Mouse (Mus musculus): ENCODE measurements at regions not wholly inside any gene's neighbourhood (a gene's known extent, or its start where the extent isn't known, plus 50 kb on each side); places are given as distances from the start of the nearest gene placed in this dataset.
"Not testable (repeated sequence)": the region's sequence is repeated elsewhere in the genome, so short reads cannot be mapped to it uniquely, and the experiment has no call there.

DNA sequence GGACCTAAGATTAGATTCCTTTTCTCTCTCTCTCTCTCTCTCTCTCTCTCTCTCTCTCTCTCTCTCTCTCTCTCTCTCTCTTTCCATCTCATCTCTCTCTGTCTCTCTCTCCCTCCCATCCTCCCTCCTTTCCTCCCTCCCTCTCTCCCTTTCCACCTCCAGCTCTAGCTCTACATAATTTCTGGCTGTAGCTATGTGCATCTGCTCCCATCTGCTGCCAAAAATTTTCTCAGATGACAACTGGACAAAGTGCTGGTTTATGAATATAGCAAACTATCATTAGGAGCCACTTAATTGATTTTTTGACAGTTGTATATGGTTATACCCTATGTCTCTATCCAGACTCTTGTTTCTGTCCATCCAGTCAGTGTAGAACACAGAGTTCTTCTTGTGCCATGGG lies 237.1 kb downstream of the Tpbg start:
- intact Hi-C loops (cut with DNase I) = no loop called here
- DNase-seq = no peak

DNA sequence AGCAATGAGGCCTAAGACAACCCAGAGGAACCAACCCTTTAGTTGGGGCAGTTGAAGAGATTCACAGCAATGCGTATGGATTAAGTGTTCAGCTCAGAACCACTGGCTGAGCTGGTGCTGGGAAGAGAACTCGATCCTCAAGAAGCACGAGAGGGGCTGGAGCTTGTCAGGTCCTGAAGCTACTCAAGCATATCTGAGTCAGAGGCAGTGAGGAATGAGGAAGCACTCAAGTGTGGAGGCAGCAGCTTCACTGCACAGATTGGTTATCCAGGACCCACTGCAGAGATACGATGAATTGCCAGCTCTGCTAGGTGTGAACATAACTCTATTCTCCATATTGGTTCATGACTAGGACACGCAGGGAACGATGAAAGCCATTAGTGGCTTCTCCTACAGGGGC lies 239.7 kb downstream of the Tpbg start:
- intact Hi-C loops (cut with DNase I) = no loop called here
- no peak for DNase-seq

- intact Hi-C loops (cut with DNase I) = no loop called here
- no peak for DNase-seq
Observed at GRCm38 (mm10) chr9:86092998-86093397, 250.8 kb downstream of the Tpbg start.

DNA sequence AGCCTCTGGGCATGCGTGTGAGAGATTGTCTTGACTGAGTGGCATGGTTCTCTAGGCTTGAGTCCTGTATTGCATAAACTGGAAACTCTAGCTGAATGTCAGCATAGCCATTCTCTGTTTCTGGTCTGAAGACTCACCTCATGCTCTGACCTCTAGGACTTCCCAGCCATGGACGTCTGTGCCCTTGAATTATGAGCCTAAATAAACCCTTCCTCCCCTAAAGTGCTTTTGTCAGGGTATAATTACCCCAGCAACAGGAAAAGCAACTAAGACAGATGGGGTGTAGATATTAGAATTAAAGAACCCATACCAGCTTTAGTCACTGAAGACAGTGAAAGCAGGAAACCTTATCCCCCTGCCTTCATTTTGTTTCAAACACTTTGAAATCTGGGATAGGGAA lies 253.3 kb downstream of the Tpbg start:
- intact Hi-C loops (cut with DNase I) = no loop called here

DNA sequence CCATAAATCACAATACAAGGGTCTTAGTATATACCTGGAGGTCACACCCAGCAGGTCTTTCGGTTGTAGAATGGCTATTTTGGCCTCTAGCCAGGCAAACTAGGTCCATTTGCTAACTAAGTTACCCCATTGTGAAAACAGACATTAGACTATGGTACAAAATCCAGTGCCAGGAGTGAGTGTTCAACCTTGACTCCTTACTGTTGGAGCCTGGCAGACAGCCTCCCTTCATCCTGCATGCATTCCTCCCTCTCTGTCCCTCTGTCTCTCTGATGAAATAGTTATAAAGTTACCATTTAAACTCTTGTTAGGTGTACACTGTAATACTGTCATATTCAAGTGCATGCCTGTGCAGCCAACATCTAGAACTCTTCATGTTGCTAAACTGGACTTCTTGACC lies 254.1 kb downstream of the Tpbg start:
- intact Hi-C loops (cut with DNase I) = no loop called here

More for the DNA sequence above, 253.3 kb downstream of the Tpbg start:
- DNase-seq = no peak

GRCm38 (mm10) chr9:86099325-86099724 lies 257.1 kb downstream of the Tpbg start:
- DNase-seq = no peak
- intact Hi-C loops (cut with DNase I) = no loop called here

More for the DNA sequence above, 254.1 kb downstream of the Tpbg start:
- DNase-seq = no peak

GRCm38 (mm10) chr9:86101360-86102086 lies 259.3 kb downstream of the Tpbg start:
- intact Hi-C loops (cut with DNase I) = no loop called here
- no peak for DNase-seq

DNA sequence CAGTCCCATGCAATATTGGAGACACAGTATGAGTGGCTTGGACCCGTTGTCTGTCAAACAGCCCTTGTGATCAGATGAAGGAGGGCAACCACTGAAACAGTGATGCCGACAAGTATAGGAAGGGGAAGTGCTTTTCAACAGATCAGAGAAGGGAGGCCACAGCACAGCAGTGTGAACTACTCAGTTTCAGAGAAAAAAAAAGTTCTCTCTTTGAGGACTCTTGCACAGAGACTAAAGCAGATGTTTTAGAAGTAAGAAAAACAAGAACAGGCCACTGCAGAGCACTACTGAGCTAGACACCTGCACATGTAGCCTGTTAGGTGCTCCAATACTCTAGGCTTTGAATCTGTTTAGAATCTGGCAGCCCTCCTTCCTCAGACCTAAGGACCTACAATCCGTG lies 261.4 kb downstream of the Tpbg start:
- intact Hi-C loops (cut with DNase I) = no loop called here
- DNase-seq = no peak

DNA sequence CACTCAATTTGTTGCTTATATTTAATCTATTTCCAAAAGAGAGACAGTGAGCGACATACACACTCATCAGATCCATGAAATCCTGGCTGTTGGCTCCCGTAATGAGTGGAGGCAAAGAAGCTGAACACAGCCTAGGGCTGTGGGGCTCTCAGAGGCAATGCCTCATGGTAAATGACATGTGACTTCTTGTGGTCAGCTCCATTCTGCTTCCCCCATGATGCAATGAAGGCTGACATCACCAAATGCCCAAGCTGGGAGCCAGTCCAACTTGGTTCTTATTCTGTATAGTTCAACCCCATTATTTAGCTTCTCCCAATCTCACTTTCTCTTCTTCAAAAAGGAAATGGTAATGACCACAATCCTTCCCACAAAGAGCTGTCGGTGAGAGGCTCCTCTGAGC lies 262.5 kb downstream of the Tpbg start:
- DNase-seq = no peak
- intact Hi-C loops (cut with DNase I) = no loop called here

DNA sequence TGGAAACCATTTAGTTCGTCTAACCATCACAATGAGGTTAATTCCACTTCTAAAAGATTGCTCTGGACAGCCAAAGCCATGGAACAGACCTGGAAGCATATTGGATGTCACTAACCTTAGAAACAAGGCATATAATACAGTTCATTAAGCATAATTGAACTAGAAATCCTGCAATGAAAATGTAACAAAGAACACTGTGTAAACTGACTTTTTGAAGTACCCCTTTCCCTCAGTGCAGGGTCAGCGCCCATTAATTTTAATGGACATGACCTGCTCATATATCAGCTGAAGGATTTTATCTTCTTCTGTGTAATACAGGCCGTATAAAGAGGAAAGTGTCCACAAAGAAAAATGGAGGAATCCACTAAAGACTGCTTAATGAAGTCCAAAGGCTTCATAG lies 263.7 kb downstream of the Tpbg start:
- no peak for DNase-seq
- intact Hi-C loops (cut with DNase I) = no loop called here

DNA sequence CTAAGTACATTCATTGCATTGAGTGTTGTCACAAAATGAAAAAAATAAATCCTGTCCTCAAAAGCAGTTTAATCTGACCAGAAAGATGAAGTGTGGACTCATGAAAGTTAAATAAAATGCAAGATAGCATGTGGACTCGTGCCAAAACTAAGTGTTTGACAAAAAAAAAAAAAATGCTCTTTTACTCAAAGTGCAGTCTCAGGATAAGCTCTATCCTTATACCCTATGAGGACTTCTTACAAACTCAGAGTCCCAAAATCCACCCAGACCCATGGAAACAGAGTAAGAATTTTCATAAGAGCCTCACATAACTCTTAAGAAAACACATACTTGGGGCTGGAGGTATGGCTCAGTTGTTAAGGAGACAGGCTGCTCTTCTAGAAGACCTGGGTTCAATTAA lies 267.7 kb downstream of the Tpbg start:
- no peak for DNase-seq
- intact Hi-C loops (cut with DNase I) = no loop called here

- intact Hi-C loops (cut with DNase I) = no loop called here
- DNase-seq = no peak
Observed at GRCm38 (mm10) chr9:86119370-86119769, 277.2 kb downstream of the Tpbg start.

GRCm38 (mm10) chr9:86135617-86136016 lies 293.4 kb downstream of the Tpbg start:
- DNase-seq; intact Hi-C loops (cut with DNase I): not testable (repeated sequence)

- DNase-seq = no peak
- intact Hi-C loops (cut with DNase I) = no loop called here
Observed at GRCm38 (mm10) chr9:86145903-86146302, 303.7 kb downstream of the Tpbg start.

DNA sequence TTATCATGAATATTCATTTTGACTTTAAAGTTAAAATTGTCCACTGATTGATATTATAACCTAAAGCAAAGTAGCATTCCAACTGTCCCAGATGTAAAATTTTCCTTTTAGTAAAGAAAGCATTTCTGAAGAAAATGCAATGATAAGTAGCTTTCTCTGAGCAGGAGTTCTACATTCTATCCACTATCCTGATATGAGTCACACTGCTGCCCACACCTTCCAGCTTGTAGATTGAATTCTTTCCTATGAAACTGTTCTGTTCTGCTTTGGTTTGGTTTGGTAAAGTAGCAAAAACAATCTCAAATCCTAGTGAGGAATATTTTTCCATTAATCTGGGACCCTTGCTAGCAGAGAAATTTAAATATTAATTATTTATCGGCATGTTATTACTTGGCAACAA lies 304.4 kb downstream of the Ube2cbp start:
- no peak for DNase-seq
- intact Hi-C loops (cut with DNase I) = no loop called here

GRCm38 (mm10) chr9:86166362-86167067 lies 298.2 kb downstream of the Ube2cbp start:
- intact Hi-C loops (cut with DNase I) = no loop called here
- DNase-seq = no peak

- intact Hi-C loops (cut with DNase I) = no loop called here
- DNase-seq = no peak
Observed at GRCm38 (mm10) chr9:86170756-86171155, 294.0 kb downstream of the Ube2cbp start.

DNA sequence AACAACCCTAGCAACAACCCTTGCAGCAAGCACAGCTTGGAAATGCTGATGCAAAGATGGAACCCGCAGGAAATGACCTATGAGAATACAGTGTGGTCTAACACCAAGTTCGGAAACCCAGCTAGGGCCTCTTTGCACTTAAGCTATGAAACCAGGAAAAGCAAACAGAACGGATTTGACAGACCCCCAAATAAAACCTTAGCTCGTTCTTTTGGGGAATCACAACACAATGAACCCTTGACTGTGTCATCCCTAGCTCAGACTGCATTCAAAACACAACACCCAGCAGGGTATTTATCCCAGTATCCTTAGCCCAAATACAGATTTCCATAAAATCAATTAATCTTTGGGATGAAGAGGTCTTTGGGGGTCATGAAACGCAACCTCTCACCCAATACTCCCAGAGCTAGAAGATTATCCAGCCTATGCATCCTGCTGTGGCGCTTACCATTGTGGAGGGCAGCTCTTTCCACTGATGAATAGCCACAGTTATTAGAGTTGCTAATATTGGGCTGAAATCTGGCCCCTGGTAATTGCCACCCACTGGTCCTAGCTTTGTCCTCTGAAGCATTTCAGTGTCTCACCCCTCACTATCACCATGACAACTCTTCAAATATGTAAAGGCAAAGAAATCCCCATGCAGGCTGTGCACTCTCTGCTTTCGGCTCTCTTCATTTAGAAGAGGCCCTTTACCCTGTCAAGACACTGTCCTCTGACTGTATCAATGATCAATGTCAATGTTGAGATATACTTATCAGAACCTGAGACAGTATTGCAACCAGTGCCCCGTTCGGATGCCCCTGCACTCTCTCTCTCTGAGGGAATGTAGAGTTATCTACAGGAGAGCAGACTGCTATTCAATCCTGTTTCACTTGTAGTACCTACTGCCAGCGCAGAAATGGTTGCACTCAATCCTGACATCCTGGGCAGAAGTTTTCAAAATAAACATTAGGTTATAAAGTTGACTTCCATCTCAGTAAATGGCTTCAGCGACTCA lies 277.7 kb downstream of the Ube2cbp start:
- DNase-seq = no peak
- intact Hi-C loops (cut with DNase I) = no loop called here

DNA sequence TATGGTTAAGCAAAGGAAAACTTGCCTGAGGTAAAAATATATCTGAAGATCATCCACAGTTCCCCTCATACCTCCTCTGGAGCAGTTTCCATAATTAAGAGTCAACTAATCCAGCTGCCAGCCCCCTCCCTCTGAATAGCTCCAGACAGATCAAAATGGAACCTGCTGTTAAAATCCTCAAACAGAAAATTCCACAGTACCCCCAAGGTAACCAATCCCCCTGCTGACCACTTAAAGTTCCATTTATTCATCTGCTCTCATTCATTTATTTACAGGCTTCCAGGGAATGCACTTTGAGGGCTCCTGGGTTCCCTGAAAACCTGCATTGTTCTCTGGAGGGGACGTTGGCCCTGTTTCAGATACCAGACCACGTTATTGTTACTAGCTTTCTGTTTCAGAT lies 275.9 kb downstream of the Ube2cbp start:
- no peak for DNase-seq
- intact Hi-C loops (cut with DNase I) = no loop called here

DNA sequence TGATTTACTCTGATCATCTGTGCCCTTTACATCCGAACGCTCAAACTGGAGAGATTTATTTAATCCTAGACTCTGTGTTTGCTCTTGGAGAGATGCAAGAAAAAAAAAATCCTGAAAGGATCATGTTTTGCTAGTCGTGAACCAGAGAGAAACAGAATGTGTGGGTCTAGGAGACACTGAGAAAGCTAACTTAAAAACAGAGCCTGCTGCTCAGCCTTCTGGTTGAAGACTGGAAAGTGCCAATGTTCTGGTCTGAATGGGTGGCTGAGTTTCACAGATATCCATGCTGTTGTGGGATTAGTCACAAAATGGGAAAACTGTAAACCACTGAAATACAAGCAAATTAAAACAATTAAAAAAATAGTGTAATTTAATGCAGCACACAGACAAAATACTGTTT lies 259.7 kb downstream of the Ube2cbp start:
- intact Hi-C loops (cut with DNase I) = no loop called here
- DNase-seq = no peak

DNA sequence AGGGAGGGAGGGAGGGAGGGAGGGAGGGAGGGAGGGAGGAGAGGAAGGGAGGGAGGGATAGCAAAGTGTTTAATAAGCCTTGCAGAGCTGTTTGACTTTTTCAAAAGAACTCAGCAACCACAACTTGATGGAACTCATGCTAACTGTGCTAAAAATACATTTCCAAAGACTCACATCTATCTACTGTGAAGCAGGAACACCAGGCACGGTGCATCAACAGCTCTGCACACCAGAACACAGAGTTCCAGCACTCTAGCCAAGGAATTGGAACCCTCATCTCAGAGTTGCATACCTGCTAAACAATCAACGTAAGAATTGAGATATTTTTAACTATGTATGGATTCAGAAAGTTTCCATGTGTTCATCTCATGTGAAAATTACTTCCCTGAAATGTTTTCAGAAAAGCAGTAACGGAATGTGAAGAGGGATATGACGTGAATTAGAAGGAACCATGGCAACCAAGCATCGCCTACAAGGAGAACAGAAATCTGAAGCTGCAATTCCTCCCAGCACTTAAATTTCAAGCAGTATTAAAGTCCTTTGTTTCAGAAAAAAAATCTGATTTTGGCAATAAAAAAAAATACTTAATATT lies 256.3 kb downstream of the Ube2cbp start:
- DNase-seq = no peak
- intact Hi-C loops (cut with DNase I) = no loop called here
